Mouse (Mus musculus) fibroblast of lung, adult 2 months (primary cell): ENCODE measurements around the gene Mup11.
"Not testable (repeated sequence)": the region's sequence is repeated elsewhere in the genome, so short reads cannot be mapped to it uniquely, and the experiment has no call there.

Experiments
- DNase-seq: peaks from one replicate; pipeline ENCODE4 v3.0.0-alpha.2; 2011; ENCODE audit warnings: low read depth

Gene Mup11

DNA sequence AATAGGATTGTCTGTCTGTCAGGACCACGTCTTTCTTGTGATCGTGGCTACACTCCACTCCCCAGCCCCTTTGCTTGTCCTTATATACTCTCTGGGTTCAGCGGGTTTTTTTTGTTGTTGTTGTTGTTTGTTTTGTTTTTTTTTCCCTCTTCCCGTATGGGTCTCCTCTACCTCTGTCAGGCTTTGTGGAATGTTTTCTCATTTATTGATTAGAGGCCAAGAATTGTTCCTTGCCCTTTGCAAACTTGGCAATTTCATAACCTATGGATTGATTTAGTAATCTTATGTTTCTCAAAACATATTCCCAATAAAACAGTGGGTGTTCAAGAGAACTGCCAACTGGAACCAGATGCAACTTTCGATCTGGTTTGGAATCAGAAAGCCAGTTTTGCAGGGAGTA is at the start of gene Mup11:
TSS of gene Mup11 (minus strand) at position 101 of the 400 bp plus-strand sequence.
- not testable (repeated sequence) for DNase-seq
